Mouse (Mus musculus): ENCODE measurements around the gene Slc16a9.

DNA sequence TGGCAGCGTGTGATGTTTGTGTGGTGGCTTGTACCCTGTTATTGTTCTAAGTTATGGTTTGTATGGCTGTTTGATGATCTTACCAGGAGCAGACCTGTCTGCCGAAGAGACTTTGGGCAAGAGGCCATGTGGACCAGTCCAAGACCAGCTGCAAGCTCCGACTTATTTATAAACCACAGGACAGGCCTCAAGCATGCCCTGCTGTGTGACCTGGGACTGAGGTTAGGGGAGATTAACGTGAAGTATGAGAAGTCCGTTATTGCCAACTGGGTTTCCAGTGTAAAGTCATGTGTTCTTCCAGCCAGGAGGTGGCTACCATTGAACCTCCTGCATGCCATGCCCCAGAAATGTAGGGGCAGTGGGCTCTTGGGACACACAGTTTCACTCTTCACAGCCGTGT lies 14.5 kb upstream of the Slc16a9 start:
- TF ChIP-seq CTCF (IDR thresholded peaks at IDR 0.05; ENCODE audit: low read depth) (no peak), EP300 (IDR thresholded peaks at IDR 0.05; ENCODE audit: low read depth) (no peak)

Measured in liver, postnatal 0 days (tissue).